Mouse (Mus musculus) erythroblast, adult 5-6 weeks (primary cell): ENCODE data around the gene Armh3. TPM values are rescaled to one million over a fixed set of nuclear protein-coding genes. Genes with fewer than 3 reads are reported as not detected.

Experiments used
- ATAC-seq: replicated peaks from 2 replicates; pipeline ENCODE4 v1.8.0; 2016; ENCODE audit warnings: moderate number of reproducible peaks, mild to moderate bottlenecking, moderate TSS enrichment, inconsistent platforms; ENCODE audit not compliant: poor library complexity, low FRiP score, severe bottlenecking
- total RNA-seq, 2 experiments: library from RNA; stranded (forward) in 1 of 2; stranded (reverse) in 1 of 2; fragments of 150-400 nt in 1 of 2; fragments of 200-764, 138-1000 nt in 1 of 2; gene quantifications; 2 replicates each; pipeline versions ENCODE4 v1.2.3 to v1.2.4; 2015 to 2017; ENCODE audit warnings: low replicate concordance in 2 of 2

Gene Armh3
- total RNA-seq, 2 experiments from 2014 or later, result 0.60 to 1.3 TPM

DNA sequence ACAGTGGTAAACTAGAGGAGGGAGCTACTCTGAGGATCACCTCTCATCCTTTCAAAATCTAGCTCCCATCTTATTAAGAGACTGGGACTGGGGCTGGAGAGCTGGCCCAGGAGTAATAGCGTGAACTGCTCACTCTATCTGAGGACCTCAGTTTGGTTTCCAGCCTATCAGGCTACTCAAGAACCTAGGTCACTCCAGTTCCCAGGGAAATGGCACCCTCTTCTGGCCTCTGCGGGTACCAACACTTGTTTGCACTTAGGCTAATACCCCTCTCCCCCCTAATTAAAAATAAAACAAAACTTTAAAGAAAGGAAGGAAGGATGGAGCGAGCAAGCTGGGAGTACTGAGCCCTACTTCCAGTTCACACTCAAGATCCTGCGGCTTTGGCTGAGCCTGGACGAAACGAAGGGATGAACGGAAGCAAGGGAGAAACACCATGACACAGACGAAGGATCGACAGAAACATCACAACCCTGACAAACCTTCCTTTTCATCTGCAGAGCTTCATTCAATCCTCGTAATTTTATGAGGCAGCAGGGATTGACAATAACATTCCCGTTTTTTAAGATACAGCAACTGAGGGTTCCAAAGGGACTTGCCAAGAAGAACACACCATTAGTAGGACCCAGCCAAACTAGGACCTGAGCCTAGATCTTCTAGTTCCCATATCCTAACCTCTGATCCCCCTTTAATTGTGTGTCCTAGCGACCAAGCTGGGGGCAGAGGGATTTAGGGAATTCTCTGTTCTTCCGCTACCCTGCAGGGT, 38.4 kb upstream of the Armh3 start:
- no peak for ATAC-seq

GRCm38 (mm10) chr19:46035971-46036370, 37.7 kb upstream of the Armh3 start:
- no peak for ATAC-seq

DNA sequence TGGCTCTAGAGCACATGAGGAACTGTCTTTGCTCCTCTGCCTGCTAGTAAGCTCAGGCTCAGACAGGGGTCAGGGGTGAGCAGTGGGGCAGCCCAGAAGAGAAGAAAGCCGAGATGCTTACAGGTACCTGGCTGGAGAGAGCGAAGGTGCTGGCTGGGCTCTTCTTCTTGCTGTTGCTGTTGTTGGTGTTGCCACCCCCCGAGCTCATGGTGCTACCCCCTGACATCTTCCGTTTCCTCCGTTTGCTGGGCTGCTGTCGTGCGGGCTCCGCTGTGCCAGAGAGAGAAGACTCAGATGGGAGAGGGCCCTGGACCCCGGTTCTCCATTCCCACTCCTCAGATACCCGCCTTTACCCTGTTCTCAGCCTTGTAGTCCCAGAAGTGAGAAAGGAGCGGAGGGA, 35.6 kb upstream of the Armh3 start:
- ATAC-seq, result no peak

DNA sequence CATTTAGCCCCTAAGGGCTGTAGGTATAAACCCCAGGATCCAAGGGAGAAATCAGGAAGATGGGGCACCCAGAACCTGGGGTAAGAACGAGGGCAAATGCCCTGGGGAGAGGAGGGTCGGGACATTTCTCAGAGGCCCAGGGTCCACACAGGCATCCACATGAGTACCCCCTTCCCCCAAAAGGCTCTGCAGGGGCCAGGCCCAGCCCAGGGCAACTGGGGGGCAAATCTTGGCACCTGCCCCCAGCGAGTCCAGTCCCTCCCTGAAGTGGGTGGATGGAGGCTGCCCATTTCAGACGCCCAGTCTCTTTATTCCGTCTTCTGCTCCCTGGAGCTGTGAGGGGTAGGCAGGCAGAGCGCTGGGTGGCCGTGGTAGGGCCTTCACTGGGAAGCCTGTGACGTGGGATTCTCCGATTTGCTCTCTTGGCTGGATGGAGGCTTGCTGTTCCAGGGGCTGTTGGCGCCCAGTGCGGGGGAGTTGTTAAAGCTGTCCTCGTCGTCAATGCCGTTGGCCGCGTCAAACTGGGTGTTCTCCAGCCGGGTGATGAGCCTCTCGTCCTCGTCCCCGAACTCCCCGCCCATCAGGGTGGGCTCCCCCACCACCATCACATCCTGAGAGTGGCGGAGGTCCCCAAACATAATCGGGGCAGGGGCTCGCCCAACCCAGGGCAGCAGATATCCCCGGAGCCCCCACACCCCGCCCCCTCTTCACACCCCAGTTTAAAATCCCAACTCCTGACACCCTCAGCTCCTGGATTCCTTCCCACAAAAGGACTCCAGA, 34.6 kb upstream of the Armh3 start:
- no peak for ATAC-seq

DNA sequence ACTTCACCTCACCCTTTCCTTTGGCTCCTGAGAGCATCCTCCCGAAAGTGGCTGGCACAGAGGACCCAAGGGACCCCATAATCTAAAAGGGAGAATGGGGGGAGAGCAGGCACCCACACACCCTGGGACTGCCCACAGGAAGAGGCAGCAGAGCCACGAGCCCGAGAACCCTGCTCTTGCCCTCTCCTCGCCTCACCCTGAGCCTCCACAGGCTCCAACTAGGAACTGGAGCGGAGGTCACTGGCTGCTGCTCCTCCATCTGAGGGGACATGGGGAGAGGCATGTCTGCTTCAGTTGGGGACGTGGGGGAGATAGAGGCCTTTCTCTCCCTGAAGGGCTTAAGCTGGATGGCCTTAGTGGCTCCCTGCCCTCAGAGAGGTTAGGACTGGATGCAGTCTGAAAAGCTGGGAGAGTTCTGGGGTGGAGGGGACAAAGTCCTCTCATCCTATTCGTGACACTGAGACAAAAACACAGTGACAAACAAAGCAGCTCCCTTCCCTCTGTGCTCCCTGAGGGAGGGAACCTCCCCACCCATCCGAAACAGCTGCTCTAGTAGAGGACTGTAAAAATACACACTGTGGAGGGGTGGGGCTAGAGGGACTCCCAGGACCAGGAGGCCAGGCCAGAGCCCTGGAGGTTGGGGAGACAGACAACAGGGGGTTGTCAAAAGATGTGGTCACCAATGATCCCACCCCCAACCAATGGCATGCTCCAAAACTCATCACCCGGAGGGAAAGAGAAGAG, 33.6 kb upstream of the Armh3 start:
- ATAC-seq, result no peak

- no peak for ATAC-seq
Observed at GRCm38 (mm10) chr19:46030196-46030983, 32.1 kb upstream of the Armh3 start.

GRCm38 (mm10) chr19:46029652-46030051, 31.4 kb upstream of the Armh3 start:
- no peak for ATAC-seq

DNA sequence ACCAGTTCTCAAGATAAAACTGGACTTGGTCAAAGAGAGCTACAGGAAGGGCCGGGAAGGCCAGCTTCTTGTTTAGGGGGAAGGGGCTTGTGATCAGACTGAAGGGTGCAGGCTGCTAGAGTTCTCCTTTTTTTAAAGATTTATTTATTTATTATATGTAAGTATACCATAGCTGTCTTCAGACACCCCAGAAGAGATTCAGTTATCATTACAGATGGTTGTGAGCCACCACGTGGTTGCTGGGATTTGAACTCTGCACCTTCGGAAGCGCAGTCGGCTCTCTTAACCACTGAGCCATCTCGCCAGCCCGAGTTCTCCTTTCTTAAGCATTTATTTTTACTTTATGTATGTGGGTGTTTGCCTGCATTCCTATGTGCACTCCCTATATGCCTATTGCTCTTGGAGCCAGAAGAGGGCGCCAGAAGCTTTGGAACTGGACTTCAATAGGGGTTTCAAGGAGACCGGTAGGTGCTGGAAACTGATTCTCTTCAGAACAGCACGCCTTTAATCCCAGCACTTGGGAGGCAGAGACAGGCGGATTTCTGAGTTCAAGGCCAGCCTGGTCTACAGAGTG, 30.5 kb upstream of the Armh3 start:
- no peak for ATAC-seq

GRCm38 (mm10) chr19:46026567-46026966, 28.3 kb upstream of the Armh3 start:
- ATAC-seq, result no peak

DNA sequence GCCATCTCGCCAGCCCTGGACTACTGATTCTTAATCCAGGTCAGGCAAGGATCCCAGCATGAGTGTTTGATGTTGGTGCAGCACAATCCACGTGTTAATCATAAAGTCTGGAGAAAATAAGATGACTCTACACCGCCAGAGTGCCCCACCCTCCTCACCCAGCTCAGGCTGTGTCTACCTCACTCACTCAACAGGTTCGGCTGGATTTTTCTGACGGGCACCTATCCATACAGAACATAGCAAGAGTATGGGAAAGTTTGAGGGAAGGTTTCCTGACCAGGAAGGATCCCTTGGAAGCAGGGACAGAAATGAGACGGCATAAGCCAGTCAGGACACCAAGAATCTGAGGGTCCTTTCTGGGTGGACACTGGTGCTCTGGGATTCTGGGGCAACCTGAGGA, 26.7 kb upstream of the Armh3 start:
- ATAC-seq, result no peak

GRCm38 (mm10) chr19:46016023-46016422, 17.7 kb upstream of the Armh3 start:
- ATAC-seq, result no peak

- peak; percentile 96 for ATAC-seq
Observed at GRCm38 (mm10) chr19:46014572-46015178, 16.4 kb upstream of the Armh3 start.

DNA sequence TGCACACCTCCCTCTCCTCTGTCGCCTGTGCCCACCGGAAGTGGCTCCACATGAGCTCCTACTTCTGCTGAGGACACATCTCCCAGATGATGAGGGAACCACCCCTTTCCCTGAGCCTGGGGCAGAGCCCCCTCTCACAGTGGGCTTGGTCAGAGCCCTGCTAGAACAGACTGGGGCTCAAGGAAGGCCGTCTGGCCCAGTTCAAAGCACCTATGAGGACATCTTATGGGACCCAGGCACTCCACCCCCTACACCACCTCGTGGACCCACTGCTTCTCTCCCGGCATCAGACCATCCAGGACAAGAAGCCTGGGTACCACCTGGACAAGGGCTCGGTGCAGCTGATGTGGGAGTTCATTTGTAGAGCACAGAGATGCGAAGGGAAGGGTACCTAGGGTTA, 7.4 kb upstream of the Armh3 start:
- ATAC-seq, result no peak

DNA sequence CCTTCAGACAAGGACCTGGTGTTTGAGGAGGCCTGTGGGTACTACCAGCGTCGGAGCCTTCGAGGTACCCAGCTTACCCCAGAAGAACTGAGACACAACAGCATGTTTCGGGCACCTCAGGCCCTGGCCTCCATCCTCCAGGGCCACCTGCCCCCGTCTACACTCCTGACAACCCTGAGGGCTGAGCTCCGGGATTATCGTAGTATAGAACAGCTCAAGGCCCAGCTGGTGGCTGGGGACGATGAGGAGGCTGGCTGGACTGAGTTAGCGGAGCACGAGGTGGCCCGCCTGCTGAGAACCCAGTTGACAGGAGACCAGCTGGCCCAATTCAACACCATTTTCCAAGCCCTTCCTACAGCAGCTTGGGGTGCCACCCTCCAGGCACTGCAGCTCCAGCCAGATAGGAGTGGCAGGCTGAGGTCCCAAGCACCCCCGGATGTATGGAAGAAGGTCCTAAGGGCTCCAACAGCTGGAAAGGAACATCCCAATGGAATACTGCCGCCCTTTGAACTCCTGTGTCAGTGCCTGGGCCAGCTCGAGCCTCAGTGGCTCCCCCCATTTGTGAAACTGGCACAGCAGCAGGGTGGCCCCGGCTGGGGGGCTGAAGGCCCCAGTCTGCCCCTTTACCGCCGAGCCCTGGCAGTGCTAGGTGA, 6.7 kb upstream of the Armh3 start:
- ATAC-seq, result no peak

DNA sequence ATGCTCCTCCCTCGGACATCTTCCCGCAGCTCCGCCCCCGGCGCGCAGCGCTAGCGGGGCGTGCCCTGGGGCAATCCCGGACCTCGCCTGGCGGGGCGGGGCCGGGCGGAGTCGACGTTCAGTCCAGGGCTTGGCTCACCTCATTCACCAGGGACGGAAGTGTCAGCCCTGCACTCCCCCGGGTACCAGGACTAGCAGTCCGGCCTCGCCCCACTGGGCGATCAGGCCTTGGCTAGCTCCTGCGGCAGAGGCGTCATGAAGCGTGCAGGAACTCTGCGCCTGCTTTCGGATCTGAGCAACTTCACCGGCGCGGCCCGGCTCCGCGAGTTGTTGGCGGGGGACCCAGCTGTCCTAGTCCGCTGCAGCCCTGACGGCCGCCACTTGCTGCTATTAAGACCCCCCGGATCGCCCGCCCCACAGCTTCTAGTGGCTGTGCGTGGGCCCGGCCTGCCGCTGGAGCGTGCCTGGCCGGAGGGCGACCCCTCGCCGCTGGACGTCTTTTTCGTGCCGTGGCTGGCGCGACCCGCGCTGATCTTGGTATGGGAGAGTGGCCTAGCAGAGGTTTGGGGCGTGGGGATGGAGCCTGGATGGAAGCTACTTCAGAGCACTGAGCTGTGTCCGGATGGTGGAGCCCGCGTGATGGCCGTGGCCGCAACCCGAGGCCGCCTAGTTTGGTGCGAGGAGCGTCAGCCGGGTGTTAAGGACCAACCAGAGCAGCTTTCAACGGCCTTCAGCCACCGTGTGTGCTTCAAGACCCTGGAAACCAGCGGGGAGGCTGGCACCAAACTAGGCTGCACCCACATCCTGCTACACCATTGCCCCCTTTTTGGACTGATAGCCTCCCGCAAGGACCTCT, 5.3 kb upstream of the Armh3 start, which contains the start of gene Hps6:
Hps6 (plus strand) TSS at position 138 of the 856 bp plus-strand sequence.
- peak; percentile 94 for ATAC-seq

- no peak for ATAC-seq
Observed at GRCm38 (mm10) chr19:46002279-46002678, 4.0 kb upstream of the Armh3 start.

- no peak for ATAC-seq
Observed at GRCm38 (mm10) chr19:45999378-45999777, 1.1 kb upstream of the Armh3 start.
